Mouse (Mus musculus): Measurements from ENCODE around the gene Ttc3.

DNA sequence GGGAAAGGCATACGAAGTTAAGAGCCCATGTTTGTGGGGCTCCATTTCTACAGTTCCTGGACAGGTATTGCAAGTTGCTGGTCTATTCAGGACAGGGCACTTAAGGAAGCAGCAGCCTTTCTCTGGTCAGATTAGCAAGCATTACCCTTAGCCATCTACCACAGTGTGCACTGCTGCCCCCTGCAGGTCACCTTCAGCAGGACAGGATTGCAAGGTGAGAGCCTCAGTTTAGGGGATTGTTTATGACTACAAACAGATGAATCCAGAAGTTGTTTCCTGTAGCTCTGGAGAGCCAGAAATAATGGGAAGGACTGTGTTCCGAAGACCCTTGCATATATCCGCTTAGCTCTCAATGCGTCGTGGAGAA is 38.5 kb upstream of the Ttc3 start:
- TF ChIP-seq CTCF (IDR thresholded peaks at IDR 0.05; ENCODE audit: low read depth): peak; percentile 95
- no peak for TF ChIP-seq EP300 (IDR thresholded peaks at IDR 0.05; ENCODE audit: low read depth)
